Mouse (Mus musculus): ENCODE data around the gene Nanos1.

The Nanos1 gene

DNA sequence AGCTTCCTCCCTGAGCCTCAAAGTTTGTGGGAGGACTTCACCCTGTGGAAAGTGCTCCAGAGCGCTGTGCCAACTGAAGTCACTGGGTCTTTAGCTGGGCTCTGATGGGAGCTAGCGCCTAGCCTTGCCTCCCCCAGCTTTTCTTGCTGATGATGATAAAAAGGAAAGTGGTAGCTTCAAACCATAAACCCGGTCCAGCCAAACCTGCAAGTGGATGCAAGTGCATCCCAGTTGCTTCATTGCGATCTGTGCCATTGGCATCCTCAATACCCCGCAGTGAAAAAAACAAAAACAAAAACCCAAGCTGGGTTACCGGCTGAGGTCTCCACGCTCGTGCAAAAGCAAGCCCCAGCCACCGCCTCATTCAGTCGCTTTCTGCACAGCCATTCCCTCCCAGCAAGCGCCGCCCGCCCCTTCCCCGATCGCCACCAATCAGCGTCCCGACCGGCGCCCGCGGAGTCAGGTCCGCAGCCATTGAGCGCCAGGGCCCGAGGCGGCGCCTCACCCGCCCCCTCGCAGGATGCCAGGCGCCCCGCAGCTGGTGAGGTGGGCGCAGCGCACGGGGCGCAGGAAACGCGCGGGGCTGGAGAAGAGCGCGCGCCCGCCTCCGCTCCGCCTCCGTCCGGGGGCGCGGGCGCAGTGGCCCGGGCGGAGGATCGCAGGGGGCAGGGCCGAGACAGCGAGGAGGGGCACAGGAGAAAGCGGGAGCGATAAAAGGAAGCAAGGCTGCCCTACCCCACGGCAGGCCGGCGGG lies at the start of gene Nanos1:
Gene Nanos1, plus strand, starts transcription at position 550 of the 754 bp plus-strand sequence.
- DNase-seq, result peak; percentile 96

GRCm38 (mm10) chr19:60709193-60709900 lies 46.4 kb upstream of the Nanos1 start:
- DNase-seq, result no peak

DNA sequence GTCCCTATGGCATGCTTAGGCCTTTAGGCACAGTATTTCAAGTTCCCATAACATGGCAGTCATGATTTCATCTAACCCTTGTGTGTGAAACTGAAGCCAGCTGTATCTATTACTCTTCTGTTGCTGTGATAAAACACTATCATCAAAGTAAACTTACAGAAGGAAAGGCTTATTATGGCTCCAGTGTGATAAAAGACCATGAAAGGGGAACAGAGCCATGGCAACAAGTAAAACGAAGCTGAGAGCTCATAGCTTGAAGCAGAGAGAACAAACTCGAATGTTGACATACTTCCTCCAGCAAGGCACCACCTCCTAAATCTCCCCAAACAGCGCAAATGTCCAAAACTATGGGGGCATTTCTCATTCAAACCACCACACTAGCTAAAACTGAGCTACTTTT lies 45.6 kb upstream of the Nanos1 start:
- no peak for DNase-seq

GRCm38 (mm10) chr19:60712577-60712976 lies 43.2 kb upstream of the Nanos1 start:
- DNase-seq, result no peak

DNA sequence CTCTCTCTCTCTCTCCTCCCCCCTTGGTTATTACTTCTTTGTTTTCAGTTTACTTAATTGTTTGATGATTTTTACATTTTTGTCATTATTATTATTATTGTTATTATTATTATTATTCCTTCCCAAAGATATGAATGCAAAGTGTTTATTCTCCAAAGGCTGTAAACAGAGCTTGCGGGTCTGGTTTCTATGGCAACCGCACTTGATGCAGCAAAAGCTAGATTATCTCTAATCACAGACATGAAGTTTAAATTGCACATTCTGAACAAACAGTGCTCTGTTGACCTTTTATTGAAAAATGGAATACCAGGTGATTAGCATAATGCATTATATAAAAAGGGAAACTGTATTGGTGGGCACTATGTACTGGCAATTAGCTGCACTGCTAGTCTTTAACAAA lies 39.4 kb upstream of the Nanos1 start:
- no peak for DNase-seq

- peak; percentile 68 for DNase-seq
These were observed 25.4 kb upstream of the Nanos1 start for GRCm38 (mm10) chr19:60730281-60730852.

DNA sequence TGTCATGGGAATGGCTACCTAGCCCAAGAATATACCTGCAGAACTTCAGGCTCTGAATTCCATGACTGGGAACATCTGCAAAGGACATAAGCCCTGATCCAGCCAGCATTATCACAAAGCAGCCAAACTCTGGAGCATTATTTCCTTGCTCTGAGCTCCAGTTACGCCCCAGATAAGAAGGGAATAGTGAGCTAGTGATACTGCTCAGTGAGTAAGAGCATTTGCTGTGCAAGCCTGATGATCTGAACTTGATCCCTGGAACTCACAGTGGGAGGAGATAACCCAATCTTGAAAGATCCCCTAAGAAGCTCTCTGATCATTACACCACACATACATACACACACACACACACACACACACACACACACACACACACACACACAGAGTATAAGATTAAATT lies 24.5 kb upstream of the Nanos1 start:
- DNase-seq, result no peak

DNA sequence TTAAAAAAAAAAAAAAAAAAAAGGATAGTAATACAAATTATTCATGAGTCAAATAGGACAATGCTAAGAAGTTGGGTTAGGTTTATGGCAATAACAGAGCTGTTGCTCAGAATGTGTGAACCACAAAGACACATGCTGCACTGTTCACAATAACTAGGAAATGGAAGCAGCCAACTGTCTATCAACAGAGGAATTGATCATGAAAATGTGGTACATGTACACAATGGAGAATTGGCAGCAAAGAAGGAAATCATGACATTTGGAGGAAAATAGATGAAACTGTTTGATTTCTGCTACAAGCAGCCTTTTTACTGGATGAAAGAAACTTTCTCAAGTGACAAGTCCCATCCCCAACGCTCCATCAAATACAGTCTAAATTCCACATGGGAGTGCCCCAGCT lies 23.8 kb upstream of the Nanos1 start:
- DNase-seq, result no peak

DNA sequence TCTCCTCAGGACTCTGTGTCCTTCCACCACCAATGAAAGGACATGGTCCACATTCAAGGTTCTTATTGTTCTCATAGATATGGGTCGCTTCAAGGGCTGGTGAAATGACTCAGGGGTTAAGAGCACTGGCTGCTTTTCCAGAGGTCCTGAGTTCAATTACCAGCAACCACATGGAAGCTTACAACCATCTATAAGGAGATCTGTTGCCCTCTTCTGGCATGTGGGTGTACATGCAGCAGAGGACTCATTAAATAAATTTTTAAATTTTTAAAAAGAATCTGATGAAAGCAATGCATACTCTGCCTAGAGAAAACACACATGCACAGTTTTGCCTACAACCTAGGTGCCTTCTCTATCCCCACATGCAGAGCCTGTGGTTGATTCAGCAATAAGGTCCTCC lies 15.2 kb upstream of the Nanos1 start:
- DNase-seq, result no peak

GRCm38 (mm10) chr19:60743767-60744547 lies 11.8 kb upstream of the Nanos1 start:
- DNase-seq, result no peak

DNA sequence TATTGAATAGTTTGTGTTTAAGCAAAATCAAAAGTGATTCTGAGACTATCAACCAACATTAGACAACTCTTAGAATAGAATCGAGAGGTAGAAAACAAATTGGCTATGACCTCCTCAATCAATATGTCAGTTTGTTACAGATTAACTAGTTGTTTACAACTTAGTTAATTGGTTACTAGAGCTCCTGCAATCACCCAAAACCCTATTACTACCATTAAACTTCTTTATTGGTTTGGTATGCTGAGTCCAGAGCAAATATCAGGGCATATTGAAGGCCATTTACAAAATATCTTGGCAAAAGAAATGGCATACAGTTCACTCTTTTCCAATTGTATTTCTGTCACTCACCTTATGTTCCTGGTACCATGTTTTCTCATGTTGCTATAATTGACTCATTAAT lies 8.0 kb upstream of the Nanos1 start:
- no peak for DNase-seq

DNA sequence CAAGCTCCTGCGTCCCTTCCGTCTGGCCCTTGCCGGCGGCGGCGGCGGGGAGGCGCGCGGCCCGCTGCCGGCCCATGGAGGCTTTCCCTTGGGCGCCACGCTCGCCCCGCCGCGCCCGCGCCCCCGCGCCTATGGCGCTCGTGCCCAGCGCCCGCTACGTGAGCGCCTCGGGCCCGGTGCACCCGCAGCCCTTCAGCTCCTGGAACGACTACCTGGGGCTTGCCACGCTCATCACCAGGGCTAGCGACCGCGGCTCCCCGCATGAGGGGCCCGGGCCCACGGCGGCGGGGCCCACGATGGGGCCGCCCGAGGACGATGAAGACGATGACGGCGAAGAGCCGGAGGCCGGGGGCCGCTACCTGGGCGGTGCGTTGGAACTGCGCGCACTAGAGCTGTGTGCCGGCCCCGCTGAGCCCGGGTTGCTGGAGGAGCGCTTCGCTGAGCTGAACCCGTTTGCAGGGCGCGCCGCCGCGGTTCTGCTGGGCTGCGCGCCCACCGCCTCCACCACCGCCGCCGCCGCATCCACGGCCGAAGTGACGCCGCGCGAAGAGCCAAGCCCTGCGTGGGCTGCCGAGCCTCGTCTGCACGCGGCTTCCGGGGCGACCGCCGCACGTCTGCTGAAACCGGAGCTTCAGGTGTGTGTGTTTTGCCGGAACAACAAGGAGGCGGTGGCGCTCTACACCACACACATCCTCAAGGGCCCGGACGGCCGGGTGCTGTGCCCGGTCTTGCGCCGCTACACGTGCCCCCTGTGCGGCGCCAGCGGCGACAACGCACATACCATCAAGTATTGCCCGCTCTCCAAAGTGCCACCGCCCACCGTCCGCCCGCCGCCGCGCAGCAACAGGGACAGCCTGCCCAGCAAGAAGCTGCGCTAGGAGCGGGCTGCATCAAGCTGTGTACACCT lies 658 bp downstream of the Nanos1 start:
- DNase-seq, result peak; percentile 73

- DNase-seq, result no peak
These were observed 1.5 kb downstream of the Nanos1 start for GRCm38 (mm10) chr19:60757099-60757785.

DNA sequence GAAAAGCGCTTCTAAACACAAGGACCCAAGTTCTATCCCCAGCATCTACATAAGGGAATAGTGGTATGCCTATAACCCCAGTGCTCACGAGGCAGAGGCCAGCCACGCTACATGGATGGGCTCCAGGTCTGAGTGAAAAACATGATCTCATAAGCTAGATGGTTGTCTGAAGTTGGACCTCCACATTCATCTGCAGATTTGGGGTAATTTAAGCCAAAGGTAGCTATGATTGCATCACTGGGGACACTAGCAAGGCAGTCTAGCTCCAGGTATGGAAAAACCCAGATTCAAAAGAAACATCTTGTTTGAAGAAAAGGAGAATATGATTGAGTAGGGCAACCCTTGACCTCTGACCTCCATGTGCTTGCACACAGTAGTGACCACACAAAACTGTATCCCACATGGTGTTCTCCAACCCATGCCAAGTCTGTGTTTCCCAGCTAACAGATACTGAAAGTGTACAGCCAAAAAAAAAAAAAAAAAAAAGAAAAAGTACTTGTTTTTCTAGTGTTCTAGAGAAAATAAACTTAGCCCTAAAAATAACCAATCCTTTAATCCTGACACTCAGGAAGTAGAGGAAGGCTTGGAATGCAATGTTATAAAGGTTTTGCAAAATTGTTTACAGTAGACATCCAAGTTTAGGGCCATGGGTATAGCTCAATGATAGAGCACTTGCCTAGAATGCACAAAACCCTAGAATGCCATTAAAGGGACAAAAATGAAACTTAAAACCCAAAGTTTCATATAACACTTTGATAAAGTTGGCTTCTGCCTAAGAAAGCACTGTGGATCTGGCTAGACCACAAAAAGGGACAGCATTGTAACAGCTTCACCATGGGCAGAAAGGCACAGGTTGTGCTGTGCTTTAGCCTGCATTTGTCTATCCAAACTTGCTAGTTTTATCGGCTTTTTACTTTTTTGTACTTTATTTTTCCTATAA lies 3.4 kb downstream of the Nanos1 start:
- DNase-seq, result no peak

GRCm38 (mm10) chr19:60773366-60773765 lies 17.6 kb downstream of the Nanos1 start:
- DNase-seq, result no peak

GRCm38 (mm10) chr19:60782034-60782433 lies 26.2 kb downstream of the Nanos1 start:
- no peak for DNase-seq

DNA sequence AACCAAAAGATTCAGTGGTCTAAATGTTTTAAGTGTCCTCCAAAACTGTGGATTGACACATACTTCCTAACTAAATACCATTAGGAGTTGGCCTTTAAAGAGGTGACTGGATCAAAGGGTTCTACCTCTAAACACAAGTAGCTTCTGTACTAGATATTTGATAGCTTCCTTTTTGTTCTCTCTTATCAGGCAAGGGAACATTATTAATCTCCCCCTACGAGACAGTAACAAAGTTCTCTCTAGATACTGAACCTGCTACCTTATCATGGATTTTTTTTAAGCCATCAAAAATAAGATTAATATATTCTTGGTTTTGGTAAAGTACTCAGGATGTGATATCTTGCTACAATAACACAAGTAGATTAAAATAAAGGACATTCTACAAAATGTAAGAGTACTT lies 28.9 kb downstream of the Nanos1 start:
- no peak for DNase-seq

GRCm38 (mm10) chr19:60787465-60788150 lies 31.8 kb downstream of the Nanos1 start:
- no peak for DNase-seq

DNA sequence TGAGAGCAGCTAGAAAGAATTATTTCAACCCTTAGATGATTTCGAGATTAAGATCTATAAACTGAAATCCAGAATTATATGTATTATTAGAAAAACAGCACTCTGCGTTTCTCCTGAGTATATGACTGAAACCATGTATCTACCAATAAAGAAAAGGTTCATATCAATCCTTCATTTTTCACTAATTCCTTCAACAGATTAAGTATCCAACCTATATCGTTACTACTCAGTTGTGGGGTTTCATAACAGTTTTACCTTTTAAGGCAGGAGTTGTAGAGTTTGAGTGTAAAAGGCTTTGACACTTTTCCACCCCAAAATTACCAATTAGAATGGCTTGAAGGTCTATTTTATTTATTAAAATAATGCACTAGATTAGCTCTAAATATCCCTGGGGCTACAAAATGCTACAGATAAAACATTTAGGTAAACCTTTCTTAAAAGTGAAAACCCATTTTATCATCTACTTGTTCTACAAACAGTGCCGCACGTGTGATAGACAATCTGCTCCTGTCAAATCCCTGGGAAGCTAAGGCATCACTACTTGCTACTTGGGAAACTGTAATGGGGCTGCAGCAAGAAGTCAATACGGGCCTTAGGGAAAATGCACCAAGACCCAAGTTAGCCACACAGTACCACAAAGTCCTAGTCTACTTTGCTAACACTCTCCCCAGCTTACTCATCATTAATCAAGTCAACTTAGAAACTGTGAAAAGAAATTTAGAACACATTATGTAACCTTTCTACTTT lies 32.6 kb downstream of the Nanos1 start:
- DNase-seq, result no peak

Data from thymus, postnatal 4 days (tissue).